Mouse (Mus musculus) lung, adult 2 months (tissue): ENCODE data around the gene Pdk2.

Experiments used
- CTCF ChIP-seq: fragments of 200-500 bp; IDR thresholded peaks from 2 replicates; pipeline ENCODE4 v1.5.1; 2011; ENCODE audit warnings: mild to moderate bottlenecking, low read length, control low read depth; ENCODE audit not compliant: insufficient read depth
- POLR2A ChIP-seq: fragments of 200-500 bp; IDR thresholded peaks from 2 replicates; pipeline ENCODE4 v1.6.1; 2011; ENCODE audit warnings: low read depth, mild to moderate bottlenecking, control low read depth, low read length, borderline replicate concordance; ENCODE audit errors: extremely low read depth

GRCm38 (mm10) chr11:95074694-95075093 is 33.5 kb upstream of the Pdk2 start:
- TF ChIP-seq CTCF (no peak), POLR2A (no peak)
